Mouse (Mus musculus) MEL (cell line): ENCODE measurements around the gene Rpl26. TPM values are rescaled to one million over a fixed set of nuclear protein-coding genes. Genes with fewer than 3 reads are reported as not detected.

ENCODE experiments used
- DNase-seq: peaks from one replicate; pipeline ENCODE4 v3.0.0; 2011; ENCODE audit warnings: low read depth, low spot score
- H3K27ac ChIP-seq: 2 replicates; pipeline ENCODE4 v1.5.1; 2012; ENCODE audit warnings: low read depth, mild to moderate bottlenecking, control low read depth, low read length, moderate library complexity; ENCODE audit not compliant: control insufficient read depth
- H3K27me3 ChIP-seq, 2 experiments: fragments of 150-350 bp in 1 of 2; sonication (generic) in 1 of 2; 2 replicates each; pipeline ENCODE4 v1.6.1; 2012; ENCODE audit warnings: low read length in 2 of 2, mild to moderate bottlenecking in 2 of 2, improper control_type of control experiment in 1 of 2, moderate library complexity in 1 of 2; ENCODE audit not compliant: insufficient read depth in 2 of 2, control insufficient read depth in 1 of 2
- H3K36me3 ChIP-seq, 2 experiments: 2 replicates each; pipeline ENCODE4 v1.6.1; 2012 to 2014; ENCODE audit warnings: low read length in 2 of 2, improper control_type of control experiment in 1 of 2, inconsistent platforms in 1 of 2, mild to moderate bottlenecking in 1 of 2; ENCODE audit not compliant: insufficient read depth in 2 of 2, control insufficient read depth in 1 of 2
- H3K4me1 ChIP-seq, 2 experiments: fragments of 150-350 bp in 1 of 2; sonication (generic) in 1 of 2; 2 replicates each; pipeline ENCODE4 v1.6.1; 2012; ENCODE audit warnings: low read length in 2 of 2, improper control_type of control experiment in 1 of 2, mild to moderate bottlenecking in 1 of 2; ENCODE audit not compliant: insufficient read depth in 2 of 2, control insufficient read depth in 1 of 2
- H3K4me3 ChIP-seq, 2 experiments: fragments of 150-350 bp in 1 of 2; sonication (generic) in 1 of 2; 2 replicates each; pipeline ENCODE4 v1.5.1; 2012; ENCODE audit warnings: low read depth in 2 of 2, low read length in 2 of 2, mild to moderate bottlenecking in 2 of 2, moderate library complexity in 2 of 2, control low read depth in 1 of 2, improper control_type of control experiment in 1 of 2; ENCODE audit not compliant: control insufficient read depth in 1 of 2, insufficient read depth in 1 of 2
- H3K79me2 ChIP-seq: 2 replicates; pipeline ENCODE4 v1.6.1; 2012; ENCODE audit warnings: mild to moderate bottlenecking, low read length, moderate library complexity; ENCODE audit not compliant: control insufficient read depth, poor library complexity, insufficient read depth
- H3K9ac ChIP-seq: 2 replicates; pipeline ENCODE4 v1.6.1; 2012; ENCODE audit warnings: low read depth, mild to moderate bottlenecking, control low read depth, low read length, moderate library complexity; ENCODE audit not compliant: control insufficient read depth, poor library complexity, severe bottlenecking
- H3K9me3 ChIP-seq: fragments of 150-350 bp; sonication (generic); replicated peaks from 2 replicates; pipeline ENCODE4 v1.6.1; 2012; ENCODE audit warnings: mild to moderate bottlenecking, low read length, improper control_type of control experiment, moderate library complexity; ENCODE audit not compliant: insufficient read depth
- CHD1 ChIP-seq: IDR thresholded peaks from 2 replicates; pipeline ENCODE4 v1.6.1; 2012; ENCODE audit warnings: low read depth, mild to moderate bottlenecking, inconsistent platforms, low read length, improper control_type of control experiment
- CHD2 ChIP-seq: IDR thresholded peaks from 2 replicates; pipeline ENCODE4 v1.6.1; 2011; ENCODE audit warnings: low read length, improper control_type of control experiment
- CTCF ChIP-seq, 3 experiments: IDR thresholded peaks in 2 of 3; conservative IDR thresholded peaks in 1 of 3; 2 replicates each; pipeline ENCODE4 v1.5.1; 2011 to 2012; ENCODE audit warnings: low read length in 3 of 3, low read depth in 2 of 3, mild to moderate bottlenecking in 2 of 3, improper control_type of control experiment in 1 of 3, inconsistent platforms in 1 of 3, mixed read lengths in 1 of 3, moderate library complexity in 1 of 3; ENCODE audit not compliant: control insufficient read depth in 1 of 3, insufficient read depth in 1 of 3, poor library complexity in 1 of 3, severe bottlenecking in 1 of 3
- E2F4 ChIP-seq: IDR thresholded peaks from 2 replicates; pipeline ENCODE4 v1.6.1; 2011; ENCODE audit warnings: low read depth, low read length, improper control_type of control experiment, borderline replicate concordance
- ELF1 ChIP-seq: IDR thresholded peaks from 2 replicates; pipeline ENCODE4 v1.6.1; 2014; ENCODE audit warnings: low read depth, mild to moderate bottlenecking, inconsistent platforms, low read length, improper control_type of control experiment, moderate library complexity
- EP300 ChIP-seq, 2 experiments: IDR thresholded peaks; 2 replicates each; pipeline ENCODE4 v1.6.1; 2011; ENCODE audit warnings: improper control_type of control experiment in 2 of 2, low read length in 2 of 2, low read depth in 1 of 2, mild to moderate bottlenecking in 1 of 2
- ETS1 ChIP-seq: IDR thresholded peaks from 2 replicates; pipeline ENCODE4 v1.6.1; 2012; ENCODE audit warnings: low read depth, mild to moderate bottlenecking, inconsistent platforms, low read length, improper control_type of control experiment, moderate library complexity
- HCFC1 ChIP-seq: IDR thresholded peaks from 2 replicates; pipeline ENCODE4 v1.6.1; 2012; ENCODE audit warnings: low read depth, mild to moderate bottlenecking, inconsistent platforms, low read length, improper control_type of control experiment, moderate library complexity
- KAT2A ChIP-seq: conservative IDR thresholded peaks from 2 replicates; pipeline ENCODE4 v1.6.1; 2012; ENCODE audit warnings: low read depth, low read length, improper control_type of control experiment, inconsistent platforms
- MXI1 ChIP-seq: IDR thresholded peaks from 2 replicates; pipeline ENCODE4 v1.6.1; 2011; ENCODE audit warnings: mild to moderate bottlenecking, low read depth, low read length, improper control_type of control experiment
- MYB ChIP-seq: IDR thresholded peaks from 2 replicates; pipeline ENCODE4 v1.6.1; 2011; ENCODE audit warnings: mild to moderate bottlenecking, low read depth, low read length, improper control_type of control experiment
- MYC ChIP-seq: IDR thresholded peaks from 2 replicates; pipeline ENCODE4 v1.6.1; 2011; ENCODE audit warnings: low read depth, mild to moderate bottlenecking, low read length, improper control_type of control experiment, moderate library complexity
- NELFE ChIP-seq: IDR thresholded peaks from 2 replicates; pipeline ENCODE4 v1.6.1; 2011; ENCODE audit warnings: low read depth, low read length, improper control_type of control experiment
- POLR2A ChIP-seq, 2 experiments: IDR thresholded peaks; 2 replicates each; pipeline ENCODE4 v1.6.1; 2011 to 2012; ENCODE audit warnings: low read length in 2 of 2, mild to moderate bottlenecking in 2 of 2, control low read depth in 1 of 2, improper control_type of control experiment in 1 of 2, low read depth in 1 of 2, moderate library complexity in 1 of 2; ENCODE audit not compliant: control insufficient read depth in 1 of 2, insufficient read depth in 1 of 2, poor library complexity in 1 of 2
- POLR2AphosphoS2 ChIP-seq: IDR thresholded peaks from 2 replicates; pipeline ENCODE4 v1.6.1; 2011; ENCODE audit warnings: low read length, improper control_type of control experiment
- POLR2AphosphoS5 ChIP-seq: IDR thresholded peaks from 2 replicates; pipeline ENCODE4 v1.6.1; 2012; ENCODE audit warnings: low read depth, borderline replicate concordance, mild to moderate bottlenecking, inconsistent platforms, low read length, moderate library complexity, mixed read lengths
- RAD21 ChIP-seq: IDR thresholded peaks from 2 replicates; pipeline ENCODE4 v1.6.1; 2011; ENCODE audit warnings: mild to moderate bottlenecking, low read depth, low read length, improper control_type of control experiment
- RCOR1 ChIP-seq: IDR thresholded peaks from 2 replicates; pipeline ENCODE4 v1.6.1; 2012; ENCODE audit warnings: low read depth, mild to moderate bottlenecking, inconsistent platforms, low read length, improper control_type of control experiment
- TCF12 ChIP-seq: IDR thresholded peaks from 2 replicates; pipeline ENCODE4 v1.6.1; 2014; ENCODE audit warnings: low read depth, mild to moderate bottlenecking, inconsistent platforms, low read length, improper control_type of control experiment, moderate library complexity
- UBTF ChIP-seq: IDR thresholded peaks from 2 replicates; pipeline ENCODE4 v1.6.1; 2012; ENCODE audit warnings: low read depth, mild to moderate bottlenecking, inconsistent platforms, low read length, improper control_type of control experiment, moderate library complexity, borderline replicate concordance; ENCODE audit not compliant: insufficient read depth
- USF1 ChIP-seq: IDR thresholded peaks from 2 replicates; pipeline ENCODE4 v1.6.1; 2014; ENCODE audit warnings: low read depth, mild to moderate bottlenecking, inconsistent platforms, low read length, improper control_type of control experiment, moderate library complexity
- ZC3H11A ChIP-seq: IDR thresholded peaks from 2 replicates; pipeline ENCODE4 v1.6.1; 2012; ENCODE audit warnings: low read depth, mild to moderate bottlenecking, inconsistent platforms, low read length, improper control_type of control experiment
- ZMIZ1 ChIP-seq: IDR thresholded peaks from 2 replicates; pipeline ENCODE4 v1.6.1; 2012; ENCODE audit warnings: low read depth, mild to moderate bottlenecking, inconsistent platforms, low read length, improper control_type of control experiment, moderate library complexity
- polyA plus RNA-seq, 2 experiments: library from polyadenylated mRNA; stranded (reverse) in 1 of 2; unstranded in 1 of 2; fragments of >175 nt in 1 of 2; fragments of >200 nt in 1 of 2; gene quantifications; 2 replicates each; pipeline versions ENCODE4 v1.2.1 to v1.2.4; 2012; ENCODE audit warnings: low replicate concordance in 2 of 2, low read depth in 1 of 2; ENCODE audit not compliant: insufficient read length in 2 of 2, insufficient read depth in 1 of 2, missing spikeins in 1 of 2
- total RNA-seq: library from RNA; depleted of rRNA; stranded (reverse); fragments of 300-350 nt; gene quantifications from 2 replicates; pipeline ENCODE4 v1.2.3, GENCODE M21; 2012

The Rpl26 gene
- total and polyA plus RNA-seq, 3 experiments: 3,167 to 5,512 TPM; not detected in 1

DNA sequence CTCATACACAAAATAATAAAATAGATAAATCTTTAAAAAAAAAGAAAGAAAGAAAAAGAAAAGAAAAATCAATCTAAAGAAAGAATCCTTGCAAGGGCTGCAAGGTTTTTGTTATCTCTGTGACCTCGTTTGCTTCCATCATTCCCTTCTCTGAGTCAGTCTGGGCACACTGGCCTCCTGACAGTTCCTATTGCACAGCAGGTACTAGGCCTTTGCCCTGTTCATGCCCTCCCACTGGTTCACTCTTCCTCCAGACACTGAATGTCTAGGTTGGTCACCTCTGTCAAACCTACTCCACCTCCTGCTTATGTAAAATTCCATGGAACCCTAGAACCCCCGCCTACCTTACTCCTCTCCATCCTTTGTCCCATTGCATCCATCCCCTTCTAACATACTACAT is 43.9 kb downstream of the Rpl26 start:
- DNase-seq: no peak
- Histone ChIP-seq H3K27me3 (peaks cover 0 to 1% of the 10 kb centered on the region in 2 experiments; a peak in 3 of 4 replicates), H3K9me3 (no peaks in the 10 kb centered on the region), H3K4me3 (no peak overlapping the region), H3K4me1 (peaks cover 0 to 9% of the 10 kb centered on the region in 2 experiments; a peak in 2 of 4 replicates), H3K36me3 (peaks cover 0 to 4% of the 10 kb centered on the region in 2 experiments; a peak in 1 of 4 replicates), H3K79me2 (no peaks in the 10 kb centered on the region), H3K27ac (no peak overlapping the region), H3K9ac (no peak overlapping the region)
- no peak for TF ChIP-seq ETS1
- TF ChIP-seq CTCF (IDR thresholded peaks at IDR 0.05 in 2 of 3, conservative IDR thresholded peaks at IDR 0.05 in 1 of 3; ENCODE audit: control insufficient read depth in 1 of 3, insufficient read depth in 1 of 3, low read depth in 2 of 3, low read length in 3 of 3, poor library complexity in 1 of 3, severe bottlenecking in 1 of 3): no peak
- TF ChIP-seq USF1: no peak
- TF ChIP-seq CHD1: no peak
- TF ChIP-seq NELFE: no peak
- no peak for TF ChIP-seq MXI1
- TF ChIP-seq POLR2AphosphoS2: no peak
- TF ChIP-seq UBTF: no peak
- no peak for TF ChIP-seq TCF12
- no peak for TF ChIP-seq POLR2A (IDR thresholded peaks at IDR 0.05; ENCODE audit: control insufficient read depth in 1 of 2, insufficient read depth in 1 of 2, low read depth in 1 of 2, low read length in 2 of 2, poor library complexity in 1 of 2)
- no peak for TF ChIP-seq ZMIZ1
- no peak for TF ChIP-seq MYC
- TF ChIP-seq CHD2: no peak
- no peak for TF ChIP-seq EP300 (IDR thresholded peaks at IDR 0.05; ENCODE audit: low read depth in 1 of 2, low read length in 2 of 2)
- TF ChIP-seq HCFC1: no peak
- TF ChIP-seq POLR2AphosphoS5: no peak
- no peak for TF ChIP-seq RCOR1

DNA sequence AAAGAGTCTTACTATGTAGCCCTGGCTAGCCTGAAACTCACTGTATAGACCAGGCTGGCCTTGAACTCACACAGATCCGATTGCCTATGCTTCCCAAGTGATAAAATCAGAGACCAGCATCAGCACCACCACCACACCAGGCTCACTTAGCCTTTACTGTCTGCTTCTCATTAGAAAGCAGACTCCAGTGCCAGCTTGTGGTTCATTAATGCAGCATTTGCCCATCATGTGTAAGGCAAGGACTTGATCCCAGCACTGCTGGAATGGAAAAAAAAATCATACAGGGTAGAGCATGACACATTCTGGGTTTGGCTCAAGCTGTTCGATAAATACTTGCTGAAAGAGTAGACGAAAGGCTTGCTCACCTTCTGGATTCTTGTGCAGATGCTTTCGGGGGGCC is 44.6 kb downstream of the Rpl26 start:
- Histone ChIP-seq H3K9ac (no peak overlapping the region), H3K4me3 (no peak overlapping the region)

More for the DNA sequence above, 44.6 kb downstream of the Rpl26 start:
- Histone ChIP-seq H3K36me3 (no peaks in the 10 kb centered on the region; a peak in 1 of 4 replicates), H3K9me3 (no peaks in the 10 kb centered on the region), H3K27ac (no peak overlapping the region), H3K79me2 (no peaks in the 10 kb centered on the region), H3K27me3 (peaks cover 1 to 2% of the 10 kb centered on the region in 2 experiments), H3K4me1 (peaks cover 0 to 4% of the 10 kb centered on the region in 2 experiments; a peak in 2 of 4 replicates)
- TF ChIP-seq ZMIZ1 (no peak), ELF1 (no peak), USF1 (no peak), E2F4 (no peak), ZC3H11A (no peak), MYB (no peak), KAT2A (no peak), MYC (no peak), RAD21 (no peak), CHD2 (no peak), ETS1 (no peak), CHD1 (no peak)
- no peak for DNase-seq
